Mouse (Mus musculus) fat pad, adult 2 months (tissue): ENCODE data around the gene Aqp2.

Source experiments
- DNase-seq: peaks from one replicate; pipeline ENCODE4 v3.0.0-alpha.2; 2011; ENCODE audit warnings: low read depth, low spot score; ENCODE audit errors: extremely low read depth

Aqp2 gene

DNA sequence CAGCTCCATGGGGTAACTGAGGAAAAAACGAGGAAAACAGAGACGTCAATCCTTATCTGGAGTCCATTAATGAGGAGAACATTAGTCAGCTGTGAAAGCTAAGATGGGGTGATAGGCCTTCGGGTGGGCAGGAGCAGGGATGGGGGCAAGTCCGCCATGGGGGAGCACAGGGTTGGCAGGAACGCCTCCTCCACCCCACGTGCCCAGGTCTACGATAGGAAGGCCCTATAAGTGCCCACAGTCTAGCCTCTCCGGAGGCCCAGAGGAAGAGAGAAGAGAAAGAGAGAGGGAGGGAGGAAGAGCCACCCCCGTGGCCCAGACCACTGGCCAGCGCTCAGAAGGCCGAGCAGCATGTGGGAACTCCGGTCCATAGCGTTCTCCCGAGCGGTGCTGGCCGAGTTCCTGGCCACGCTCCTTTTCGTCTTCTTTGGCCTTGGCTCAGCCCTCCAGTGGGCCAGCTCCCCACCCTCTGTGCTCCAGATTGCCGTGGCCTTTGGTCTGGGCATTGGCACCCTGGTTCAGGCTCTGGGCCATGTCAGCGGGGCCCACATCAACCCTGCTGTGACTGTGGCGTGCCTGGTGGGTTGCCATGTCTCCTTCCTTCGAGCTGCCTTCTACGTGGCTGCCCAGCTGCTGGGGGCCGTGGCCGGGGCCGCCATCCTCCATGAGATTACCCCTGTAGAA is at the start of gene Aqp2:
Gene Aqp2 (plus strand): TSS at position 254 of the 684 bp plus-strand sequence.
- no peak for DNase-seq

DNA sequence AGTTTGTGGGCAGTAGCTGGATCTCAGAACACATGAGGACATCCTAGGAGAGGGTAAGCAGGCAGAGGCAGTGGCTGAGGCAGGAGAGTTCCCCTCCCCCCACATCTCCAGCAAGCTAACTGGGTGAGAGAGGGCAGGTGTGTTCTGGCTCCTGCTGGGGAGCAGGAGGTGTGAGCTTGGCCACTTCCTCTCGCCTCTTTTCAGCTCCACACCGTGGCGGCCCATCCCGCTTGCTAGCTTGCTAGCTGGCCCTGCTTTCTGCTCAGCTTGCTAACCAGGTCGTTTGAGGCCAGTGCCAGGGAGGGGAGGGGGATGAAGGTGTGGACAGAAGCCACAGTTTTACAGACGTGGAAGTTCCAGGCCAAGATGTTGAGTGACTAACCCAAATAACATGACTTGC is 47.7 kb upstream of the Aqp2 start:
- no peak for DNase-seq

DNA sequence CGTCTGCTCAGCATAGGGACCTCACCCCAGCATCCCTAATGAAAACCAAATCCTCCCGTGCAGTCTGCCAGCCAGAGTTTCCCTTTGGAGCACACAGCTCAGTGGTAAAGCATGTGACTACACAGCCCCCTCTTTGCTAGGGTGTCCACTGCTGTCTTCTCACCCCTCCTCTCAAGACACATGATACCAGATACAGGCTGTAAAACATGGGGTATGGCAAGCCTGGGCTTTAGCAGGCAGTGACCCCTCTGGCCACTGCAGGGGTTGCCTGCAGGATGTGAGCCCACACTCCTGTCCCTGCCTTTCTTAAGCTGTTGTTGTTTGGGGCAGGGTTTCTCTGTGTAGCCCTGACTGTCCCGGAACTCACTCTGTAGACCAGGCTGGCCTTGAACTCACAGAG is 46.8 kb upstream of the Aqp2 start:
- DNase-seq, result no peak

- no peak for DNase-seq
Observed at GRCm38 (mm10) chr15:99536889-99537862, 41.7 kb upstream of the Aqp2 start.

GRCm38 (mm10) chr15:99539891-99540290 is 39.0 kb upstream of the Aqp2 start:
- DNase-seq, result no peak

GRCm38 (mm10) chr15:99544047-99544446 is 34.8 kb upstream of the Aqp2 start:
- DNase-seq, result no peak

GRCm38 (mm10) chr15:99546596-99546995 is 32.3 kb upstream of the Aqp2 start:
- peak; percentile 86 for DNase-seq

DNA sequence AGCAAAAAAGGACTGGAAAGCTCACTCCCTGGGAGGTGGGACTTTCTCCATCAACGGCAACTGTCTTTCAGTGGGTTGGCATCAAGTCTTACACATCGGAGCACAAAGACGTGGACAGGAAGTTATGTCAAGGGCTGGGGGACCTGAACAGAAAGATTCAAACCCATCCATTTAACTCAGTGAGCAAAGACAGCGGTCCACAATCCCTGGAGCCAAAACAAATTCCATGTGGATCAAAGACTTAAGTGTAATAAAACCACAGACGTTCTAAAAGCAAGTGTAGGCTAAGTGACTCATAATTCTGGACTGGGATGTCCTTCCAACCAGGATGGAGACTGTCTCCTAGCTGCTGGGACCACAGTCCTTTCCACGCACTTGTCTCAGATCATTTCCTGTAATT is 31.1 kb upstream of the Aqp2 start:
- no peak for DNase-seq

- no peak for DNase-seq
Observed at GRCm38 (mm10) chr15:99549901-99550300, 29.0 kb upstream of the Aqp2 start.

GRCm38 (mm10) chr15:99553767-99554166 is 25.1 kb upstream of the Aqp2 start:
- DNase-seq, result no peak

- DNase-seq, result no peak
Observed at GRCm38 (mm10) chr15:99558947-99559346, 19.9 kb upstream of the Aqp2 start.

DNA sequence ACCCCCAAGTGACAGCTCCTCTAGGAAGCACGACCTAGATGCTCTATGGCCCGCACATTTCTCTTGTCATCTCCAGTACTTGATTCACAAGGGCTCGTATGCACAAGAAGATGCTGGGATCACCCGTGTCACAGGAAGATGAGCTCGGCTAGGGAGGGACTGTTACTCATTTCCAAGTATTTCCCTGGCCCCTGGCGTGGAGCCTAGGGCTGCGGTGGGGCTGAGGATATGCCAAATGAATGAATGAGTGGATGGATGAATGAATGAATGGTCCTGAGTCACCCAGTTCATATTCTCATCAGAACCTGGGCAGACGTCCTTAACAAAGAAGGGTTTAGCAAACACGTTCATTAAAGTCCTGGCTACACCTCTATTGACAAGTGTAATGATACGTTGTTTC is 18.6 kb upstream of the Aqp2 start:
- no peak for DNase-seq

GRCm38 (mm10) chr15:99567371-99567770 is 11.5 kb upstream of the Aqp2 start:
- DNase-seq, result no peak

DNA sequence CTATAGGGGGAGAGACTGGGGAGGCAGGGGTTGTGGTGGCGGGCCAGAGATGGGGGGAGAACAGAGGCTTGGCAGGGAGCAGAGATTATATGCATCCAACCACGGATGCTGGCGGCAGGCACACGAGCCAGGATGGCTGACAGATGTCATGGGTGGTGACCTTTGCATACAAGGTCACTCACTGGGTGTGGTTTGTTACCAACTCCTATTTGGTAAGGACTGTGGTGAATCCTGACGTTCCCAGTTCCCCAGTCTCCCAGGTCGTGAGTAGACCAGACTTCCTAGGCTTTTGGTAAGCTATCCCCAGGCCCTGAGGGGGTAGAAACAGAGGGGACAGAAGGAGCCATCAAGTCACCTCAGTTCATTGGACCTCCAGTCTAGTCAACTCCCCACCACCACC is 10.2 kb upstream of the Aqp2 start:
- DNase-seq, result no peak

GRCm38 (mm10) chr15:99569123-99569522 is 9.7 kb upstream of the Aqp2 start:
- DNase-seq, result no peak

- no peak for DNase-seq
Observed at GRCm38 (mm10) chr15:99583463-99584344, 4.8 kb downstream of the Aqp2 start.

GRCm38 (mm10) chr15:99584407-99585202 is 5.8 kb downstream of the Aqp2 start:
- no peak for DNase-seq

- no peak for DNase-seq
Observed at GRCm38 (mm10) chr15:99585741-99586140, 6.9 kb downstream of the Aqp2 start.

DNA sequence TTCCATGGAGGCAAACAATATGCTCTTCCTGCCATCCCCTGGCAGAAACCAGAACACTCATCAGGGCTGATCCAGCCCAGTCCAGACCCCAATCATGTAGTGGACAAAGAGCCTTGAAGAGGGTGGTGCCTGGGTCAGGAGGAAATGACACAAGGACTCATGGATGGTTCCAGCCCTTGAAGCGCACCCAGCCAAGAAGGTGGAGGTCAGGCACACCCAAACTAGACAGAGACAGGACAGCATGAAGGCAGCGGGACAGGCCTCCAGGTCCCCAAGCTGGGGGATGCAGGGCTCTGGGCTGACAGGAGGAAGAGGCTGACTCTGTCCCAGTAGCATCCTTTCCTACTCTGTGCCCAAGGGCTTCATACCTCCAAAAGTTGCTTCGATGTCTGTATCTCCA is 7.7 kb downstream of the Aqp2 start:
- no peak for DNase-seq

GRCm38 (mm10) chr15:99589237-99589636 is 10.4 kb downstream of the Aqp2 start:
- DNase-seq, result no peak
